Mouse (Mus musculus): Measurements from ENCODE around the gene Usp21. TPM values are rescaled to one million over a fixed set of nuclear protein-coding genes. Genes with fewer than 3 reads are reported as not detected.

Gene Usp21
- polyA plus RNA-seq, 1 experiment from 2014 or later: 59.1 TPM

DNA sequence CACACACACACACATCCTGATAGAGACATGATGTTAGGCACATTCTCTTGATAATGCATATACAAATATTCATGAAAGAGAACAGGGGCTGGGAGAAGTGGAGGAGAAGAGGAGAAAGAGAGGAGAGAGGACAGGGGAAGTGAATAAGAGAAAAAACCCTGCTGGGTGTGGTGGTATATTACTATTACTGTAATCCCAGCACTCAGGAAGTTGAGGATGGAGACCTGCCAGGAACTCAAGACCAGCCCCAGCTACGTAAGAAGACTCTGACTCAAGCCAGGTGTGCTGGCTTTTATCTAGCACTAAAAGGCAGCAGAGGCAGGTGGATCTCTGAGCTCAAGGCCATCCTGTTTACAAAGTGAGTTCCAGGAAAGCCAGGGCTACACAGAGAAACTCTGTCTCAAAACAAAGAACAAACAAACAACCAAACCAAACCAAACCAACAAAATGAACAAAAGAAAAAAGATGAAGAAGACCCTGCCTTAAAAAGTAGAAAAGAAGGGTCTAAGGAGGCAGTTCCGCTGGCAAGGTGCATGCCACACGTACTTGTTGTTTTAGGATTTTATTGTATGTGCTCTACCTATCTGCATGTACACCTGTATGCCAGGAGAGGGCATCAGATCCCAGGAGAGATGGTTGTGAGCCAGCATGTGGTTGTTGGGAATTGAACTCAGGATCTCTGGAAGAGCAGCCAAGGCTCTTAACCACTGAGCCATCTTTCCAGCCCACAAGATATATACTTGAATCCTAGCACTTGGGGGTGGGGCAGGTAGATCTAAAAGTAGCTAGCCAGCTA is 23.9 kb downstream of the Usp21 start:
- no peak overlapping the region for H3K4me3 ChIP-seq (replicated peaks; ENCODE audit: low read length)
- H3K27me3 ChIP-seq (ENCODE audit: control insufficient read depth, insufficient read depth, low read length): no peaks in the 10 kb centered on the region
- H3K4me2 ChIP-seq (ENCODE audit: low read depth, low read length): peak overlapping the region; percentile 54; the same call in 1 of the 2 replicates
- H3K4me1 ChIP-seq (ENCODE audit: control insufficient read depth, insufficient read depth, low read length): peaks cover 21% of the 10 kb centered on the region
- no peaks in the 10 kb centered on the region for H3K36me3 ChIP-seq (ENCODE audit: control insufficient read depth, insufficient read depth, low read length)
- ATAC-seq (ENCODE audit: insufficient read depth, low FRiP score): peak; percentile 22; the same call in 1 of the 2 replicates
- no peaks in the 10 kb centered on the region for H3K9me3 ChIP-seq (replicated peaks; ENCODE audit: control insufficient read depth, low read length)
- peak overlapping the region; percentile 28; the same call in 1 of the 2 replicates for H3K9ac ChIP-seq (ENCODE audit: low read length)
- 60% methylated on average over 3 of the region's 3 CpGs for WGBS
- H3K27ac ChIP-seq (ENCODE audit: low read length): peak overlapping the region; percentile 96

- H3K4me3 ChIP-seq (replicated peaks; ENCODE audit: low read length): peak overlapping the region; percentile 28; the same call in 1 of the 2 replicates
- H3K9ac ChIP-seq (ENCODE audit: low read length): no peak overlapping the region
- H3K4me1 ChIP-seq (ENCODE audit: control insufficient read depth, insufficient read depth, low read length): peaks cover 21% of the 10 kb centered on the region
- H3K36me3 ChIP-seq (ENCODE audit: control insufficient read depth, insufficient read depth, low read length): no peaks in the 10 kb centered on the region
- no peaks in the 10 kb centered on the region for H3K27me3 ChIP-seq (ENCODE audit: control insufficient read depth, insufficient read depth, low read length)
- WGBS: 0% methylated on average over 2 of the region's 2 CpGs
- peak; percentile 84 for ATAC-seq (ENCODE audit: insufficient read depth, low FRiP score)
- H3K27ac ChIP-seq (ENCODE audit: low read length): peak overlapping the region; percentile 96
- H3K9me3 ChIP-seq (replicated peaks; ENCODE audit: control insufficient read depth, low read length): no peaks in the 10 kb centered on the region
- peak overlapping the region; percentile 54 for H3K4me2 ChIP-seq (ENCODE audit: low read depth, low read length)
These were observed 24.6 kb downstream of the Usp21 start for GRCm38 (mm10) chr1:171263185-171263611.

DNA sequence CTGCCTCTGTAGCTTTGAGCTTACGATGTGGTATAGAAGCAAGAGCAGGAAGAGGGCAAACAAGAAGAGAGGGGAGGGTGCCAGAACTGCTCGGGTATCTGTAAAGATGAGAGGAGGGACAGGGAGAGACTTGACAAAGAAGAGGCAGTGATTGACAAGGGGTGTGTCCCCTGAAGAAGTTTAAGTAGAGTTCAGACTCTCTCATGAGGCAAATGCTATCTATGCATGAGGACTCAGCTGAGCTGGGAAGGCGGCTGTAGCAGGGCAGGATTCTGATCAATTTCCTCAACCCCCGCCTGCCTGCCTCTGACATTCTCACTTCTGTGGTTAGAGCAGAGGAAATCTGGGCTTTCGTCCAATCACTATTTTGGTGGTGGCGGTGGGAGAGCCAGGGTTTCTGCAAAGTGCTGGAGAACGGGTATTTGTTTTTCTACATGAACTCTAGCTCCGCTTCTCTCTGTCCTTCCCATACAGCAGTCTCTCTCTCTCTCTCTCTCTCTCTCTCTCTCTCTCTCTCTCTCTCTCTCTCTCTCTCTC is 25.1 kb downstream of the Usp21 start:
- 2% methylated on average over 8 of the region's 8 CpGs for WGBS
- peaks cover 23% of the 10 kb centered on the region for H3K4me1 ChIP-seq (ENCODE audit: control insufficient read depth, insufficient read depth, low read length)
- H3K9me3 ChIP-seq (replicated peaks; ENCODE audit: control insufficient read depth, low read length): no peaks in the 10 kb centered on the region
- H3K9ac ChIP-seq (ENCODE audit: low read length): peak overlapping the region; percentile 43
- peak overlapping the region; percentile 28 for H3K4me3 ChIP-seq (replicated peaks; ENCODE audit: low read length)
- H3K27me3 ChIP-seq (ENCODE audit: control insufficient read depth, insufficient read depth, low read length): no peaks in the 10 kb centered on the region
- H3K4me2 ChIP-seq (ENCODE audit: low read depth, low read length): peak overlapping the region; percentile 54
- H3K27ac ChIP-seq (ENCODE audit: low read length): peak overlapping the region; percentile 96
- H3K36me3 ChIP-seq (ENCODE audit: control insufficient read depth, insufficient read depth, low read length): no peaks in the 10 kb centered on the region
- peak; percentile 80 for ATAC-seq (ENCODE audit: insufficient read depth, low FRiP score)

- WGBS: 43% methylated on average over 3 of the region's 3 CpGs
These were observed 27.5 kb downstream of the Usp21 start for GRCm38 (mm10) chr1:171260316-171260715.

DNA sequence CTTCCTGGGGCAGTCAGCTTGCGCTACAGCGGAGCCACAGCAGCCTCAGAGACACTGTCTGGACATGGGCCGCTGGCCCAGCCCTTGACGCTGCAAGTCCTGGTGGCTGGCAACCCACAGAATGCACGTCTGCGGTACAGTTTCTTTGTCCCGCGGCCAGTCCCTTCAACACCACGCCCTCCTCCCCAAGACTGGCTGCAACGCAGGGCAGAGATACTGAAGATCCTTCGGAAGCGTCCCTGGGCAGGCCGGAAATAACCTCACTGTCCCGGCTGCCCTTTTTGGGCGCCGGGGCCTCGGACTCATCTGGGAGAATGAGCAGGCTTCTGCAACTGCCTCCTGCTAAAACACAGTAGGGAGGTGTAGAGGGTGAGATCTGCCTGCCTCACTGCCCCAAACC is 28.9 kb downstream of the Usp21 start:
- WGBS: 72% methylated on average over 17 of the region's 17 CpGs
- no peak overlapping the region for H3K27ac ChIP-seq (ENCODE audit: low read length)
- ATAC-seq (ENCODE audit: insufficient read depth, low FRiP score): no peak
- peaks cover 24% of the 10 kb centered on the region for H3K4me1 ChIP-seq (ENCODE audit: control insufficient read depth, insufficient read depth, low read length)
- H3K9me3 ChIP-seq (replicated peaks; ENCODE audit: control insufficient read depth, low read length): 0 out of 2 replicates have a peak, but pooled peaks cover 2% of the 10 kb centered on the region
- no peaks in the 10 kb centered on the region for H3K27me3 ChIP-seq (ENCODE audit: control insufficient read depth, insufficient read depth, low read length)
- H3K36me3 ChIP-seq (ENCODE audit: control insufficient read depth, insufficient read depth, low read length): no peaks in the 10 kb centered on the region
- H3K4me3 ChIP-seq (replicated peaks; ENCODE audit: low read length): no peak overlapping the region
- no peak overlapping the region for H3K9ac ChIP-seq (ENCODE audit: low read length)
- H3K4me2 ChIP-seq (ENCODE audit: low read depth, low read length): no peak overlapping the region

More at GRCm38 (mm10) chr1:171260316-171260715, 27.5 kb downstream of the Usp21 start:
- peaks cover 24% of the 10 kb centered on the region for H3K4me1 ChIP-seq (ENCODE audit: control insufficient read depth, insufficient read depth, low read length)
- no peaks in the 10 kb centered on the region for H3K36me3 ChIP-seq (ENCODE audit: control insufficient read depth, insufficient read depth, low read length)
- H3K27me3 ChIP-seq (ENCODE audit: control insufficient read depth, insufficient read depth, low read length): no peaks in the 10 kb centered on the region
- H3K9me3 ChIP-seq (replicated peaks; ENCODE audit: control insufficient read depth, low read length): no peaks in the 10 kb centered on the region
- no peak overlapping the region for H3K27ac ChIP-seq (ENCODE audit: low read length)
- H3K9ac ChIP-seq (ENCODE audit: low read length): no peak overlapping the region
- H3K4me3 ChIP-seq (replicated peaks; ENCODE audit: low read length): no peak overlapping the region
- no peak overlapping the region for H3K4me2 ChIP-seq (ENCODE audit: low read depth, low read length)
- ATAC-seq (ENCODE audit: insufficient read depth, low FRiP score): no peak

GRCm38 (mm10) chr1:171257781-171258180 is 30.0 kb downstream of the Usp21 start:
- peaks cover 21% of the 10 kb centered on the region for H3K4me1 ChIP-seq (ENCODE audit: control insufficient read depth, insufficient read depth, low read length)
- no peaks in the 10 kb centered on the region for H3K27me3 ChIP-seq (ENCODE audit: control insufficient read depth, insufficient read depth, low read length)
- no peak overlapping the region for H3K4me2 ChIP-seq (ENCODE audit: low read depth, low read length)
- no peak overlapping the region for H3K27ac ChIP-seq (ENCODE audit: low read length)
- H3K36me3 ChIP-seq (ENCODE audit: control insufficient read depth, insufficient read depth, low read length): 0 out of 2 replicates have a peak, but pooled peaks cover 2% of the 10 kb centered on the region
- 0 out of 2 replicates have a peak, but pooled peaks cover 2% of the 10 kb centered on the region for H3K9me3 ChIP-seq (replicated peaks; ENCODE audit: control insufficient read depth, low read length)
- no peak overlapping the region for H3K9ac ChIP-seq (ENCODE audit: low read length)
- no peak for ATAC-seq (ENCODE audit: insufficient read depth, low FRiP score)
- WGBS: 87% methylated on average over 9 of the region's 9 CpGs
- no peak overlapping the region for H3K4me3 ChIP-seq (replicated peaks; ENCODE audit: low read length)

DNA sequence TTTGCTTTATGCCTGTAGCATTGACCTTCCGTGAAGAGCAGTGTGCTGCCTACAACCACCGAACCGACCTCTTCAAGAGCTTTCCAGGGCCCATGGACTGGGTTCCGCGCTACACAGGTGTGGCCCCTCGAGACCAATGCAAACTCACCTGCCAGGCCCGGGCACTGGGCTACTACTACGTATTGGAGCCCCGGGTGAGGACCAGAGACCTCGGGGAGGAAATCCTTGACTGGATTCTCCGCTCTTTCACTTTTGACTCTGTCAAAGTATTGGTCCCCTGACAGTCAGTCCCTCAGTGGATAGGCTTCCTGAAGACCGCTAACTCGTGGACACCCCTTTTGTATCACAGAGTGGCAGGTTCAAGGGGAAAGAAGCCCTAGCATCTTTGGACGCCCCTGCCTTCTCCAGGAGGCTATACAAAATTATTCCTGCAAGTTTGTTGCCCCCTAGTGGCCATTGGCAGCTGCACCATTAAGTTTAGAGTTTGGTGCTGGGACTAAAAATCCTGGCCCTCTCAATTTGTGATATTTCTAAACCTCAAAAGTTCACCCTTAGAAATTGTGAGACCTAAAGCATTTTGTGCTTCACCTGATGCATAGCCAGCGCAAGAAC is 30.7 kb downstream of the Usp21 start:
- Histone ChIP-seq H3K4me2 (ENCODE audit: low read depth, low read length) (no peak overlapping the region), H3K27me3 (ENCODE audit: control insufficient read depth, insufficient read depth, low read length) (no peaks in the 10 kb centered on the region), H3K36me3 (ENCODE audit: control insufficient read depth, insufficient read depth, low read length) (0 out of 2 replicates have a peak, but pooled peaks cover 2% of the 10 kb centered on the region), H3K9ac (ENCODE audit: low read length) (no peak overlapping the region), H3K4me1 (ENCODE audit: control insufficient read depth, insufficient read depth, low read length) (peaks cover 22% of the 10 kb centered on the region), H3K9me3 (replicated peaks; ENCODE audit: control insufficient read depth, low read length) (0 out of 2 replicates have a peak, but pooled peaks cover 2% of the 10 kb centered on the region), H3K27ac (ENCODE audit: low read length) (no peak overlapping the region), H3K4me3 (replicated peaks; ENCODE audit: low read length) (no peak overlapping the region)
- WGBS: 58% methylated on average over 15 of the region's 15 CpGs
- no peak for ATAC-seq (ENCODE audit: insufficient read depth, low FRiP score)

- 0 out of 2 replicates have a peak, but pooled peaks cover 2% of the 10 kb centered on the region for H3K36me3 ChIP-seq (ENCODE audit: control insufficient read depth, insufficient read depth, low read length)
- H3K4me3 ChIP-seq (replicated peaks; ENCODE audit: low read length): no peak overlapping the region
- no peak for ATAC-seq (ENCODE audit: insufficient read depth, low FRiP score)
- no peaks in the 10 kb centered on the region for H3K27me3 ChIP-seq (ENCODE audit: control insufficient read depth, insufficient read depth, low read length)
- WGBS: 86% methylated on average over 24 of the region's 24 CpGs
- peaks cover 21% of the 10 kb centered on the region for H3K4me1 ChIP-seq (ENCODE audit: control insufficient read depth, insufficient read depth, low read length)
- no peak overlapping the region for H3K9ac ChIP-seq (ENCODE audit: low read length)
- no peak overlapping the region for H3K4me2 ChIP-seq (ENCODE audit: low read depth, low read length)
- 0 out of 2 replicates have a peak, but pooled peaks cover 2% of the 10 kb centered on the region for H3K9me3 ChIP-seq (replicated peaks; ENCODE audit: control insufficient read depth, low read length)
- H3K27ac ChIP-seq (ENCODE audit: low read length): no peak overlapping the region
These were observed 31.5 kb downstream of the Usp21 start for GRCm38 (mm10) chr1:171256095-171256818.
